In the genomic region with DNA sequence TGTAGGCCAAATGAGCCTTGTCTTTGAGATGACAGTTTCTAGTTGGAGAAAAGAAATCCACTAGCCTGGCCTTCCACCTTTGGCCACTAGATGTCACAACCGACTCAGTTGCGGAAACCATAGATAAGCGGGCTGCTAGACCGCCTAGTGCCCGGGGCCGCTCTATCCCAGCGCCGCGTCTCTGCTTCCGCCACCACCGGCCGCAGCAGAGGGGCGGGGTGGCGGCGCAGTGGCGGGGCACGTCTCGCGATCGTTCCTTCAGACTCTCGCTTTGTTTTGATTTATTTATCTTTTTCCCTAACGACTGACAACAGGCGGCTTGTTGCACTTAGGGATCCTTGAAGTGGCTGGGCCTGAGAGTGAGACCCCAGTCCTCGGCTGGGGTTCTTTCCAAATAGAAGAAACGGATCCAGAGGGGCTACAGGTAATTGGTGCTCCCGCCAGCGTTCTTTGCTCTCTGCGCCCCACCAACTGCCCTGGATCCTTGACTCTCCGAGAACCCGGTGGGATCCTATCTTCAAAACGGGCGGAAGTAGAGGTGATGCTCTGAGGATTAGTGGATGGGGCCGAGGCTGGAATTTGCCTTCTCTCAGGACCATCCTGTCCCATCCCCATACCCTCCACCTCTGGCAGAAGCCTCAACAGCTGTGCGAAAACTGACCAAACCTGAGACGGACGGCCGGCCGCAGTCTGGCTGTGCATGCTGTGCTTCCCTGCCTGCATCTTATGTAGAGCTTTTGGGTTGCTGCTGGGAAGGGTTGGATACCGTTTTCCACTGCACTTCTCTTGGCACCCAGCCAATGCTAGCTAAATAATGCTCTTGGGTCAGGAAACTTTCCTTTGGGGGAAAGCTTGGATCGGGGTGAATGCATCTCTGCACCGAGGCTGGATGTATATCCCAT, we compare ENCODE assay signal across 8 mouse cellular contexts. TPM values are rescaled to one million over a fixed set of nuclear protein-coding genes. Genes with fewer than 3 reads are reported as not detected.
DNase-seq lines count a peak whose midpoint lies in the region; ATAC-seq lines count a peak whose summit lies in the region.

No protein-coding gene starts in this region.

- H3K9ac ChIP-seq in forebrain, embryonic 14.5 days (ENCODE audit: low read length): peak overlapping the region; percentile 88
- H3K9ac ChIP-seq in neural tube, embryonic 15.5 days (replicated peaks): peak overlapping the region; percentile 89

- no peaks in the 10 kb centered on the region for H3K4me1 ChIP-seq in forebrain, embryonic 14.5 days (ENCODE audit: control insufficient read depth, insufficient read depth, low read length)
- peaks cover 29% of the 10 kb centered on the region for H3K4me1 ChIP-seq in neural tube, embryonic 15.5 days

- peak; percentile 97 for DNase-seq in ES-CJ7 (ENCODE audit: low read depth, low spot score)
- DNase-seq in cerebellum, adult 11 months: peak; percentile 88
- peak; percentile 97 for DNase-seq in forebrain, embryonic 14.5 days (ENCODE audit: low spot score)
- peak; percentile 93 to 94 for DNase-seq in heart, postnatal 14 days
- DNase-seq in layer of hippocampus, adult 11-12 months (ENCODE audit: low spot score): peak; percentile 96
- peak; percentile 92 to 95 for DNase-seq in lung, adult 18-20 months
- peak; percentile 94 for DNase-seq in testis, postnatal 14 days (ENCODE audit: low spot score)

- H3K4me2 ChIP-seq in forebrain, embryonic 14.5 days (ENCODE audit: low read length): peak overlapping the region; percentile 85
- peak overlapping the region; percentile 87 for H3K4me2 ChIP-seq in neural tube, embryonic 15.5 days

- peak overlapping the region; percentile 79 for H3K27ac ChIP-seq in forebrain, embryonic 14.5 days (ENCODE audit: low read depth, low read length)
- H3K27ac ChIP-seq in neural tube, embryonic 15.5 days (replicated peaks): peak overlapping the region; percentile 92

- no peaks in the 10 kb centered on the region for H3K27me3 ChIP-seq in forebrain, embryonic 14.5 days (replicated peaks; ENCODE audit: control insufficient read depth, insufficient read depth, low read length)
- no peaks in the 10 kb centered on the region for H3K27me3 ChIP-seq in neural tube, embryonic 15.5 days (replicated peaks)

- WGBS in forebrain, embryonic 14.5 days: under 1% methylated on average over 41 of the region's 41 CpGs
- under 1% methylated on average over 41 of the region's 41 CpGs for WGBS in neural tube, embryonic 15.5 days

- H3K4me3 ChIP-seq in forebrain, embryonic 14.5 days (ENCODE audit: low read depth, low read length): peak overlapping the region; percentile 88
- peak overlapping the region; percentile 83 for H3K4me3 ChIP-seq in neural tube, embryonic 15.5 days (replicated peaks)

- no peaks in the 10 kb centered on the region for H3K9me3 ChIP-seq in forebrain, embryonic 14.5 days (replicated peaks; ENCODE audit: control insufficient read depth, low read length)
- H3K9me3 ChIP-seq in neural tube, embryonic 15.5 days (replicated peaks): no peaks in the 10 kb centered on the region

- intact Hi-C loops in heart, postnatal 14 days (cut with DNase I): no loop called here

- peaks cover 14% of the 10 kb centered on the region for H3K36me3 ChIP-seq in forebrain, embryonic 14.5 days (ENCODE audit: control insufficient read depth, insufficient read depth, low read length)
- peaks cover 6% of the 10 kb centered on the region for H3K36me3 ChIP-seq in neural tube, embryonic 15.5 days

- peak; percentile 99 for ATAC-seq in forebrain, embryonic 14.5 days
- ATAC-seq in neural tube, embryonic 15.5 days (ENCODE audit: low FRiP score): peak; percentile 98

RNA-seq across cellular contexts. Expression of a gene that starts 5.3 kb away (rescaled TPM):
- polyA plus RNA-seq in forebrain, embryonic 14.5 days (2014; fragmentation: Nextera tagmentation; extraction: Ambion mirVana): 178 and 206 TPM in 2 replicates
- total RNA-seq in heart, postnatal 14 days (2021): 10 to 100 TPM; 32.7 to 41.8 TPM
- polyA plus RNA-seq in neural tube, embryonic 15.5 days (2015; fragmentation: Nextera tagmentation; extraction: Ambion mirVana): 133 and 136 TPM in 2 replicates

RNA-seq across cellular contexts. Expression of a gene that starts 5.4 kb away (rescaled TPM):
- 138 and 152 TPM in 2 replicates for polyA plus RNA-seq in forebrain, embryonic 14.5 days (2014; fragmentation: Nextera tagmentation; extraction: Ambion mirVana)
- total RNA-seq in heart, postnatal 14 days (2021): 10 to 100 TPM; 80.1 to 88.6 TPM
- polyA plus RNA-seq in neural tube, embryonic 15.5 days (2015; fragmentation: Nextera tagmentation; extraction: Ambion mirVana): 135 and 145 TPM in 2 replicates

RNA-seq across cellular contexts. Expression of a gene that starts 26.1 kb away (rescaled TPM):
- polyA plus RNA-seq in forebrain, embryonic 14.5 days (2014; fragmentation: Nextera tagmentation; extraction: Ambion mirVana): 4.7 and 5.9 TPM in 2 replicates
- total RNA-seq in heart, postnatal 14 days (2021): 10 to 100 TPM; 10.4 to 12.7 TPM
- polyA plus RNA-seq in neural tube, embryonic 15.5 days (2015; fragmentation: Nextera tagmentation; extraction: Ambion mirVana): 25.8 and 28.9 TPM in 2 replicates

RNA-seq across cellular contexts. Expression of a gene that starts 29.9 kb away (rescaled TPM):
- 0.28 and 0.36 TPM in 2 replicates for polyA plus RNA-seq in forebrain, embryonic 14.5 days (2014; fragmentation: Nextera tagmentation; extraction: Ambion mirVana)
- 1 to 10 TPM in 1 of 2 experiments, under 1 TPM in 1; 0.85 to 1.6 TPM for total RNA-seq in heart, postnatal 14 days (2021)
- 0.22 and 0.77 TPM in 2 replicates for polyA plus RNA-seq in neural tube, embryonic 15.5 days (2015; fragmentation: Nextera tagmentation; extraction: Ambion mirVana)

RNA-seq across cellular contexts. Expression of a gene that starts 38.0 kb away (rescaled TPM):
- polyA plus RNA-seq in forebrain, embryonic 14.5 days (2014; fragmentation: Nextera tagmentation; extraction: Ambion mirVana): 29.5 and 42.9 TPM in 2 replicates
- total RNA-seq in heart, postnatal 14 days (2021): 100 to 1,000 TPM; 124 to 132 TPM
- 30.2 and 36.1 TPM in 2 replicates for polyA plus RNA-seq in neural tube, embryonic 15.5 days (2015; fragmentation: Nextera tagmentation; extraction: Ambion mirVana)

Comparison
In these comparisons a context has a peak if more than half of its experiments do, and no peak if none do; other contexts are left out.
1. Peak in every context shown above with its lines: DNase-seq, ATAC-seq, H3K4me3 ChIP-seq and H3K27ac ChIP-seq.